Mouse (Mus musculus) kidney, adult 9 months (tissue): ENCODE data around the gene Atrn.

Source experiments
- DNase-seq: peaks from one replicate; pipeline ENCODE4 v3.0.0; 2022

Gene Atrn

DNA sequence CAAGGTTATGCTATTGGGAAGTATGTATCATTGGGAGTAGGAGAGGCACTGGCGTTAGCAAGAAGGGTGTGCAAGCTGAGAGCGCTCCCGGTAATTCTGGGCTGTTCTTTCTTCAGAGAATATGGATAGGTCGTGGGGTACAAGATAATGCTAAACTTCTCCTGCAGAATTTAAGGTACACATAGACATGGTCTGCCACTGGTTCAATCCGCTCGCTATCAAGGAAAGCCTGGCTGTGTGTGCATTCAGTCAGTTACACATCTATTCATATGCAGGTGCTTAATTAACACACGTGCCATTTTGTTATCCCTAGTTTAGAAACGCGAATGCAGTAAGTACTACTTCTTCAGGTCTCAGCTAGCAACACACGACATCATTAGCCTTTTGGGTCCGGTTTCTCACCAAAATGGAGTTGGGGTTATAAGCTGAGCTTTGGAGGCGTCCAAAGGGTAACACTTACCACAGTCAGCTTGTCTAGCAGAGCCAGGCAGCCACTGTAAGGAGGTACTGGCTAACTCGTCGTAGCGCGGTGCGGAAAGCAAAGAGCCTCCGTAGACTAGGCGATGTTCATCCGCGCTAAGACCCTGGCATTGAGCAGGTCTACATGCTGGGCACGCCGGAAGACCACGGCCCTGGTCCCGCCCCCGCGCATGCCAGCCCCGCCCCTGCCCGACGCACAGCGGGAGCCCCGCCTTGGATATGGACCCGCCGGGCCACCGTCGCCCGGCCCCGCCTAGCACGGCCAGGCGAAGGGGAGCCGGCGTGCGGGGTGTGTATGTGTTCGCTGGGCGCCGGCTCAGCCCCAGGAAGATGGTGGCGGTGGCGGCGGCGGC is at the start of gene Atrn, which contains the start of gene 4930402H24Rik:
Atrn (plus strand) TSS at position 745 of the 833 bp plus-strand sequence.
4930402H24Rik (minus strand) TSS at position 656 of the 833 bp plus-strand sequence.
- peak; percentile 90 for DNase-seq

DNA sequence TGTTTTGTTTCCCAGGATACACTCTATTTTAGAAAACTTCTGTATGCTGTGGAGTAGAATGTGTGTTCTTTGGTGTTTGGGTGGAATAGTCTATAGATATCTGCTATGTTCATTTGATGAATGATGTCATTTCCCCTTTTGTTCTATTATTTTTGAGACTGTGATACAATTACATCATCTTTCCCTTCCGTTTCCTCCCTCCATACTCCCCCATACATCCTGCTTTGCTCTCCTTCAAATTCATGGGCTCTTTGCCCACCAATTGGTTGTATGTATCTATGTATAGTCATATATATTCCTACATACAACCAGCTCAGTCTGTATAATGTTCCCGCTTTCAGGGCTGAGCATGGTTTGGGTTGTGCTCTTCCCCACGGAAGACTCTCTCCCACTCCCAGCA is 44.2 kb upstream of the Atrn start:
- DNase-seq: no peak

DNA sequence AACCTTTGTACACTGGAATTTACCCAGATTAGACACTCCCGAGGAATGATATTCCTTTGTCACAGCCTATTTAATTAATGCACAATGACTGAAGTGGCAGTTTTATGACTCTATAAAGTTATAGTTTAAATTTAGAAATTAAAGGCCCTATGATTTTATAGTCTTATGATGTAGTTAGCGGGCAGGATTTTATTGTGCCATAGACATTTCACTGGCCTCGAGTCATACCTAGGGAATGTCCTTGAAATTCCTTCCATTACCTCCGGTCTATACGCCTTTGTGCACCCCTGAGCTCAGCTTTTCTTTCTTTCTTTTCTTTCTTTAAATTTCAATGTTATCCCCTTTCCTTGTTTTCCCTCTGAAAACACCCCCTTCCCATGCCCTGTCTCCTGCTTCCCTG is 35.4 kb upstream of the Atrn start:
- DNase-seq: no peak

DNA sequence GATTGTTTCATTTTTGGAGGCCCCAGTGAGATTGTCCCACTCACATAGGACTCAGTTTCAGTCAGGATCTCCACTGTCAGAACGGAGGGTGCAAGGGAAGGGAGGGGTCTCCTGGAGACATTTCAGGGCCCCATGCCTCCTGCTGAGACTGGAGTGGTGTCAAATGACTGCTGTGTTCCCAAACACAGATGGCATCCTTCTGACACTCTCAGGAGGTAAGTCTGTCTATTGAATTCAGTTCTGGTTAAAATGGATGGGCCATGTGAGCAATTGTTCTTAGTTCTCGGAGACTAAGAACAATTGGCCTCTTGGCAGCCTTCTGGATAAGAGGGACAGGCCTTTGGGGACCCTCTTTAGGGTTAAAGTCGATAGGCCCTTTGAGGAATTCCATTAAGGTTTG is 28.9 kb upstream of the Atrn start:
- DNase-seq: no peak

DNA sequence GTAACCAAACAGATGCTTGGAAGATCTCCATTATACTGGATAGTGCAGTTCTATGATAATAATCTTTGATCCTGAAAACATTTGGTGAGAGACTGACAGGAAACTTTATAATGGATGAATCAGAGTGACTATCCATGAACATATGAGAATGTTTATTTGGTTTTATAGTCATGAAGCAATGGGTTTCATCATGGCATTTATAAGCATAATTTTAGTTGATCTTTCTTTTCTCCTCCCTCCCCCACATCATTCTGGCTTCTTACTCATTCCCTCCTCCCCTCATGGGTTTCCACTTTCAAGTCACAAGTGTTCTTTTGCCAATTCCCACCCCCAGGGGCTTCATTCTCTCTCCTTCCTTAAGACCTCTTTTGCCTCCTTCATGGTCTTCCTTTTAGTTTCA is 19.3 kb upstream of the Atrn start:
- DNase-seq: no peak

DNA sequence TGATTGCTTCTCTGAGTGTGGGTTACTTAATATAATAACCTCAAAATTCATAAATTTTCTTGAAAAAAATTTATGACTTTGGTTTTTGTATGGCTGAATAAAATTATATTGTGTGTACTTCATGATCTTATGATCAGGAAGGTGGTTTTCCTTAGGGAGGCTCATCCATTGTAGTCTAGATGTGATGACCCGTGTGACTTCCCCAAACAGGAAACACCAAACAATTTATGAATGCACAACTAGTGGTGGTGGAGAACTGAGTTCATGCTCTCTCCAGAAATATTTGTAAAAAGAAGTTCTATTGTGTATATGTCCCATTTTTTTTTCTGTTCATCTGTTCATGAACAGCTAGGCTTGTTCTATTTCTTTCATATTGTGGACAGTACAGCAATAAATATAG is 18.8 kb upstream of the Atrn start:
- DNase-seq: peak; percentile 31

DNA sequence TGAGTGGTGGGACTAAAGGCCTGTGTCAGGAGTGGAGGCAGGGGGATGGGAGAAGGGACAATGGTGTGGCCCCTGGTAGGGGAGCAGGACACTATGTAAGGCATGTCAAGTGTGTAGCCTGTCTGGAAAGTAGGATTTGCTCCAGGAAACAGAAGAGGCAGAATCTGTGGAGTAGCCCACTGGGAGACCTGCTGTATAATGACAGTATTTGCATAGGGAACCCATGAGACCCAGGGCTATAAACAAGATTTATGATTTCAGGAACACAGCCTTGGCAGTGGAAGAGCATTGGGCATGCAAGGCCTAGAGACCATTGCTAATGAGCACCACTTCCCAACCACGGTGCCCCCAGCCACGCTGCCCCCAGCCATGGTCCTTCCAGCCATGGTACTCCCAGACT is 9.4 kb upstream of the Atrn start:
- no peak for DNase-seq

DNA sequence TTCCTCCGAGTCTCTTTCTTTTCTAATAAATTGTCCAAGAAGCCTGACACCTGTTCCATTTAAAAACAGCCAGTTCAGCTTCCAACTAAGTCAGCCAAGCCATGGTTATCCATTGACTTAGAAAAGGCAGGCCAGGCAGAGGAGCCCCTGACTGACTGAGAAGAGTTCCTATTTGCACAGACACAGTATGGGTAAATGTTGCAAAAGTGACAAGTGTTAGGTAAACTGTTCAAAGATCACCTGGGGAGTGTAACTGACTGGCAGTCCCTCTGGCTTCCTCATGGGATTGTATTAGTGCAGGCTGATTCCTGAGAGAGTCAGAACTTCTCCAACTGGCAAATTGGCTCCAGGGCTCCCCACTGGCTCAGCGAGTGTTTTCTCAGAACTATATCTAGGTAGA is 8.4 kb upstream of the Atrn start:
- peak; percentile 67 for DNase-seq

DNA sequence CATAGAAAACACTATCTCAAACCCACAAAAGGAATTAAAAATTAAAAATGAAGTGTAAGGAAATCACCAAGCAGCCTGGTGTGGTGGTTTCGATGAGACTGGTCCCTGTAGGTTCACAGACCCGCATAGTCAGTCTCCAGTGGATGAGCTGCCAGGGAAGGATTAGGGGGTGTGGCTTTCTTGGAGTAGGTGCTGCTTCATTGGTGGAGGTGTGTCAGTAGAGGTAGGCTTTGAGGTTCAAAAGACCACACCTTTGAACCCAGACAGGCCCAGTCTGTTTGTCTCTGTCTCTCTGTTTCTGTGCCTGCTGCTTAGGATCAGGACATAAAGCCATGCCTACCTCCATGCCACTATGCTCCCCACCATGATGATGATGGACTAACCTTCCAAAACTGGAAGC is 7.5 kb upstream of the Atrn start:
- DNase-seq: no peak

DNA sequence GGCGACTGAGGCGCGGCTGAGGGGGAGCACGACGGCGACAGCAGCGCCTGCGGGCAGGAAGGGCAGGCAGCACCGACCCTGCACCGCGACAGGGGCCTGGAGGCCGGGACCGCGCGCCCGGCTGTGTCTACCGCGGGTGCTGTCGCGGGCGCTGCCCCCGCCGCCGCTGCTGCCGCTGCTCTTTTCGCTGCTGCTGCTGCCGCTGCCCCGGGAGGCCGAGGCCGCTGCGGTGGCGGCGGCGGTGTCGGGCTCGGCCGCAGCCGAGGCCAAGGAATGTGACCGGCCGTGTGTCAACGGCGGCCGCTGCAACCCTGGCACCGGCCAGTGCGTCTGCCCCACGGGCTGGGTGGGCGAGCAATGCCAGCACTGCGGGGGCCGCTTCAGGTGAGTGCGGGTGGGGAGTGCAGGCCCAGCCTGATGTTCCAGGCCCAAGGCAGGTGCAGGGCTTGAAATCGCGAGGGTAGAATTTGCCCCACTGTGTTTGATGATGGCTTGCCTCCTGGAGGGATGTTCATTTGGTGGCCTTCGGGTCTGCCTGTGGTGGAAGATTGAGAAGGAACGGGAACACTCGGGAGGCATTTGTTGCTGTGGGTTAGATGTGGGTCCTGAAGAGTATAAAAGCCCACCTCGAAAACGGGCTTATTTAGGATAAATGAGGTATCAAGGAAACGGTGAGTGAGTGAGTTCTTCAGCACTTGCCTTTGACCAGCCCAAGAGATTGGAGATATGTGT is 455 bp downstream of the Atrn start:
- no peak for DNase-seq

DNA sequence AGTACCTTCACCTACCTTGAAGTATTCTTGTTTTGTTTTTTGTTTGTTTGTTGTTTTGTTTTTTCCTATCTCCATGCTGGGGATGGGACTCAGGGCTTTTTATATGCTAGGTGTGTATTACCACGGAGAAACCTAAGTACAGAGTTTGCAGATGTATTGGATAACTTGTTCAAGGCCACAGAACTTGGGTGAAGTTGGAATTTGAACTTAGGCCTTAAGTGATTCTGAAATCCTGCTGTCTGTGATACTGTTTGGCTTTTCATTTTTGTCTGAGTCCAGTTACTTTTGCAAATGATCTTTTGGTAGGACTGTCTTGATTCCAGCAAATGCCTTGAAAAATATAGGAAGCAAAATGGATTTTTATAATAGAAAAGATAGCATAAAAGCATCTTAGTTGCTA is 5.4 kb downstream of the Atrn start:
- peak; percentile 32 for DNase-seq

DNA sequence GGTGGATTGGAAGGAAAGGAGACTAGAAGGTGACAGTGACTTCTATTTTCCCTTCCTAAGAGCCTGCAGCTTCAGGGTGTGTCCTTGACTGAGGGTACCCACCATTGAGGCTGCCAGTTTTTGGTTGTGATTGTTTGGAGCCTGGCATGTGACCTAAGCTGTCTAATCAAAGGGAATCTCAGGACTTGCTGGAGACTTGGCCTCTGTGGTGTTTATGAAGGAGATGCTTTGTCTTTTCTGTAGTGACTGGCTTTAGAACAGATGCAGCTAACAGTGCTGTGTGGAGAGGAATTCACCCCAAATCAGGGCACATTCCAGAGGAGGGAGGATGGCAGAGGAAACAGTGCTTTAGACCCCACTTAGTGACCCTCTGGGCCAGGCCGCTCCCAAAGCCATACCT is 8.6 kb downstream of the Atrn start:
- DNase-seq: no peak

DNA sequence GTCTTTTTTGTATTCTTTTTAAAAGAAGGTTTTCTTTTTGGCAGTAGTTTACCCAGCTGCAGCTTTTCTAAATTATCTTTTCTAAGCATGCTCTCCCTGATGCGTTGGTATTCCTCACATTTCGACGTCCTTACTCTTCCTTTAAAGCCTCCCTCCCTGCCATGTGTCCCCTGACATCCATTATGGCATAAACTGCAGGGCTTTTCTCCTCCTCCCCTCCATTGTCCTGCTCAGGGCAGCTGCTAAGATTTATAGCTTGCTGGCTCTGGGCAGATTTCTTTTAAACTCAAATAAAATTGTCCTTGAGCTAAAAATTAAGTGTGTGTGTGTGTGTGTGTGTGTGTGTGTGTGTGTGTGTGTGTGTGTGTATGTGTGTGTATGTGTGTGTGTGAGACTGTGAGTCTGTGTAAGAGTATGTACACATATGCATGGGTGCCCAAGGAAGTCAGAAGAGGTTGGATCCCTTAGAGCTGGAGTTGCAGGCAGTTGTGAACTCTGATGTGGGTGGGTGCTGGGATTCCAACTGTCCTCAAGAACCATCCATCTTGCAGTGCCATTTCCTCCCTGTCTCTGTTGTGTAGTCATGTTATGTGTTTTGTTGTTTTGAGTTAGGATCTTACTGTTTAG is 10.3 kb downstream of the Atrn start:
- no peak for DNase-seq

DNA sequence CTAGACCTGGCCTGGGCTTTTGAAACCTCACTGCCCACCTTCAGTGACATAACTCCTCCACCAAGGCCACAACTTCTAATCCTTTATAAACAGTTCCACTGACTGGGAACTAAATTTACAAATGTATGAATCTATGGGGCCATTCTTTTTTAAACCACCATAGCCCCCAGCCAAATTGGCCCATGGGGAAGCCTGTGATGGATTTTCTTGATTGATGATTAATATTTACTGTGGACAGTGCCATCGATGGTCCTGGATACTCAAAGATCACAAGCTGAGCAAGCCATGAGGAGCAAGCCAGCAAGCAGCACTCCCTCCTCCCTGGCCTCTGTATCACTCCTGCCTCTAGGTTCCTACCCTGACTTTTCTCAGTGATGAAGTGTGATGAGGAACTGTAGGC is 11.4 kb downstream of the Atrn start:
- DNase-seq: no peak

DNA sequence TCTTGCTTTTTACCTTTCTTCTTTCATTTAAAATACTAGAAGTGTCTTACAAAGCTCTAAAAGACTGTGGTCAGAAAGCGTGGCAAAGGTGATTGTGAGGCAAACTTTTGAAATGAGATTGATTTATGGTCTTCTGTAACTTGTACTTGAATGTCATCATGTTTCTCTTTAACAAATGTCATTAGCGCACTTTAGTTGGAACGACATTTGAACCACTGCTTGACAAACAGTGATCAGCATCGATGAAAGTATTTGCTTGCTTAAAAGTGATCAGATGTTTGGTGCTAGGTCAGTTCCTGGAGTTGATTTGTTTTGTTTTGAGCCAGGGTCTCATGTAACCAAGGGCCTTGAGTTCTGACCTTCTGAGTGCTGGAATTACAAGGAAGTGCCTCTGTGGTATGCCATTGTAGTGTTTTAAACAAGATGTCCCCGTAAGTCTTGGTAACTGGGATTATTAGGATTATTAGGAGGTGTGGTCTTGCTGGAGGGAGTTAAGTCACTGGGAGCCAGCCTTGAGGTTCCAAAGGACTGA is 12.8 kb downstream of the Atrn start:
- DNase-seq: no peak

DNA sequence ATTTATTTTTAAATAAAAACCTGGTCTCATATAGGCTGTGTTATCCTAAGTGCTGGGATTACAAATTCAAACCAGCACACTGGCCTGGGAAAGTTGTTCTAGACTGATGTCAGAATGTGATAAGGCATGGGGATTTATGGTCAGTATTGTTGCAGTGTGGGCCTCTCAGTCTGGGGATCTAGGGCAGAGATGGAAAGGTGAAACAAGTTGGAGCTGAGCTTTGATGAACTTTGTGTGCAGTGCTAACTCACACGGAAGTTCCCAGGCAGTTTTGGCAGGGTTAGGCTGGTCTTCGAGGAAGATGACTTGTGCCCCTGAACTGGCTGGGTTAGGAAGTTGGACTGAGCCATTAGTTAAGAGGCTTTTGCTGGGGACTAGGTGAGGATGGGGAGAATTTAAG is 18.7 kb downstream of the Atrn start:
- DNase-seq: no peak

DNA sequence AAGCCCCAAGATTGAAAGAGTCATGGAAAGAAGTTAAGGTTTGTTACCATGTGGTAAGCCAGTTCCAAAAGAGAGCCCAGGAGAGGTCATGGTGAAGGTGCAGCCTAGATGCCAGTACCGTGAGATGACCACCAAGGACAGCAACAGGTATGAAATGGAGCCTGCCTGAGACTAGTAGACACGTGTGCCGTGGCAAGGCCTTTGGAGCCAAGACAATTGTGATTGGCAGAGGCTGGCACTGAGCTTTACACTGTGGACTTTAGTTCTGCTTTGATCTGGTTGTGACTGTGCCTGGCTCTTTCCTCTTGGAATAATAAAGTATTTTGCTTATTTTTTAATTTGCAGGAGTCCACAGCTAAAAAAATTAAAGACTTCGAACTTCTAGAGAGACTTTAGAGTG is 21.7 kb downstream of the Atrn start:
- peak; percentile 60 for DNase-seq

DNA sequence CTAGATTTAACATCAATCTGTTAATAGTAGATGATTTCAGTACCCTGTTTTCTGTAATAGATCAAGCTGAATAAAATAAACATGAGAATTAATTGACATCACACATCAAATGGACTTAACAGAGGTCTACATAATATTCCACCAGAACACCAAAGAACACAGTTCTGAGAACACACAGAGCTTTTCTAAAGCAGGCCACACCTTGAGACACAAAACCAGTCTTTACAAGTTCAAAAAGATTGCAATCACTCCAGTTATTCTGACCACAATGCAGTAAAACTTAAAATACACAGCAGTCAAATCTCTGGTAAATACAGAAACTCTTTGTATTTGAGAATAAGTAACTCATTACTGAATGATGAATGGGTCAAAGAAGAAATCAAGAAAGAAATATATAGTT is 22.2 kb downstream of the Atrn start:
- no peak for DNase-seq

DNA sequence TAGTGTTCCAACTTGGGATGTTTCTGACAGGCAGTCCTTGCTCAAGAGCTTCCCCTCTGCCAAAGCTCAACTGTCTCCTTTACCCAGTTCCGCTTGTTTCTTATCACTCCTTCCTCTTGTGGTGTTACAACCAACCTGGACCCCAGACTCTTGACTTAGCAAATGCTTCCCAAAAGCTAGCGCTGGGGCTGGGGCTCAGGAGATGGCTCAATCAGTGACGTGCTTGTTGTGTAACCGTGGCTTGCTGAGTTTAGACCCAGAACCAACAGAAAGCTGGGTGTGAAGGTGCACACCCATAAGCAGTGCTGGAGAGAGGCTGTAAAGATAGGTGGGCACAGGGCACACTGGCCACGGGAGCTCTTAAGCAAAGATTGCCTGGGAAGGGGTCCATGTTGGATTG is 23.7 kb downstream of the Atrn start:
- DNase-seq: no peak

DNA sequence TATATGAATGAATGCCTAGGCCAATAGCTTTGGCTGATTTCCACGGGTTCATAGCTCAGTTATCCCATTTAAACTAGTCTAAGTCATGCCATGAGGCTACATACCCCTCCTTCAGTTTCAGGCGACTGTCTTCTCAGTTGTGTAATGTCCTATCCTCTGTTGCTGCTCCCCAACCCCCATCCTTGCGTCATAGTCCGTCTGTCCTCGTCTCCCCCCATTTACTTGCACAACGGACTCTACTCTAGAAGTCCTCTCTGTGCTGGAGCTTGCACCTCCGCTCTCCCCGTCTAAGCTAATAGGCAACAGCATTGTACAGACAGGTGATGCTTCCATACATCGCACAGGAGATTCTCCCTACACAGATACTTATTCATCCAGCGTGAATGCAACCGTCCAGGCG is 26.6 kb downstream of the Atrn start:
- no peak for DNase-seq

DNA sequence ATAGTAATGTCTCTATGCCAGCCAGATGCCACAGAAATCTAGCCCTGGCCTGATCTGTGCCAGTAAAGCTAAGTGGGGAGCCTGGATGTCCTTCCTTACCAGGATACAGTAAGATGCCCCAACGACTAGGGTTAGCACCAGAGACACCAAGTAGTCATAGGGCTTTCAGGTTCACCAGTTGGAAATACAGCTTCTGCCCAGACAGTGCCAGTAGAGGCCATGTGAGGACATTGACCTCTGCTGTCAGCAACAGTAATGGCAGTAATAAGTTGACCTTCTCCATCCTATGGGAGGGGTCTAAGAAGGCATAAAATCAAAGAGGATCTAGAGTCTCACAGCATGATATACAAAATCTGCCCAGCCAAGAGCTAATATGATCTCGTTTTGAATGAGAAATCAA is 43.5 kb downstream of the Atrn start:
- peak; percentile 31 for DNase-seq

DNA sequence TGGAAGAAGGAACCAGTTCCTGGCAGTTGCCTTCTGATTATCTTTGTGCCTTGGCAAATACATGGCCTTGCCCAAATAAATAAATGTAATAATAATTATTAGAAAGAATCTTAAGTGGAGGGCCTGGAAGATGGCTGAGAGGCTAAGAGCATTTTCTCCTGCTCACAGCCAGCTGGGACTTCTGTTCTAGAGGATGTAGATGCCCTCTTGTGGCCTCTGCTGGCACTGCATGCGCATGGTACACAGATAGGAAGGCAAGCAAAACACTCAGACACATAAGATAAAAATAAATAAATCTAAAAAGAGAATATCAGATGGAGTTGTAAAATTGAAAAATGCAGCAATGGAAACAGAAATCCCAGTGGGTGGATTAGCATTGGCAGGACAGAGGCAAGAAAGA is 44.3 kb downstream of the Atrn start:
- peak; percentile 93 for DNase-seq

DNA sequence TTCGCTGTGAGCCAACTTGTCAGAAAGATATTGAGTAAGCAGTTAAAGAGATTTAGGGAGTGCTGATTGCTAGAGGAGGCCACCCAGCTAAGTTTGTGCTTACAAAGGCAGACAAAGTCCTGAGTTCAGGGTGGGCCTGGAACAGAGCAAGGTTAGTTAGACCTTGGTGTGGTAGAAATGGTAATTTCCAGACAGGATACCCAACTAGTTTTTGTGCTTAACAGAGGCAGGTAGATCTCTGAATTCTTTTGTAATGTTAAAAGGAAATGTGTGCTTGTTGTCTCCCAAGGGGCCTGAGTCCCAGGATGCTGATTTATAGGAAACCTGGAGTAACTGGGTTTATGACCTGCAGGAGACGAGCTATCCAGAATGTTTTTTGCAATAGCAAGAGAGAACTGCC is 52.6 kb downstream of the Atrn start:
- no peak for DNase-seq

DNA sequence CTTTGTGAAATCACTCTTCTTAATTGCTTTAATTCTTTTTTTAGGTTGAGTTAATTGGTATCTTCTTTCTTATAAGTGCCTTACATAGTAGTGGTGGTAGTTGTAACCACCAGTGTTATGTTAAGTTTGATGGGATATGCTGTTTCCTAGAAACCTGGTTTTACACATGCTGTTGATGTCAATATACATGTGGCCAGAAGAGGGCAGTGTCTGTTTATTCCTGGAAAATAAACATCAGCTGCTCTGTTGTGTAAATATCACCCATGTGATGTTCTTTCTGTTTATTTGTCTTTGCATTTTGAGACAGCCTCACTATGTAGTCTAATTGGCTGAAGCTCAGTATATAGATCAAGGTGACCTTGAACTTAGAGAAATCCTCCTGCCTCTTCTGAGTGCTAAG is 55.6 kb downstream of the Atrn start:
- DNase-seq: peak; percentile 20
